Mouse (Mus musculus) bone marrow macrophage, adult 2 months (primary cell): ENCODE results near the gene Arfgap2. TPM values are rescaled to one million over a fixed set of nuclear protein-coding genes. Genes with fewer than 3 reads are reported as not detected.

Experiments
- H3K27ac ChIP-seq: 2 replicates; pipeline ENCODE4 v1.5.1; 2012; ENCODE audit warnings: low read depth, low read length; ENCODE audit not compliant: insufficient read depth
- H3K4me1 ChIP-seq: 2 replicates; pipeline ENCODE4 v1.6.1; 2012; ENCODE audit warnings: low read length; ENCODE audit not compliant: control insufficient read depth, insufficient read depth
- H3K4me3 ChIP-seq: 2 replicates; pipeline ENCODE4 v1.5.1; 2012; ENCODE audit warnings: mild to moderate bottlenecking, low read length, moderate library complexity; ENCODE audit not compliant: insufficient read depth
- CTCF ChIP-seq: IDR thresholded peaks from 2 replicates; pipeline ENCODE4 v1.5.1; 2012; ENCODE audit warnings: low read depth, mild to moderate bottlenecking, low read length, moderate library complexity
- POLR2A ChIP-seq: IDR thresholded peaks from 2 replicates; pipeline ENCODE4 v1.6.1; 2012; ENCODE audit warnings: mild to moderate bottlenecking, low read depth, low read length, borderline replicate concordance
- polyA plus RNA-seq: library from polyadenylated mRNA; stranded (reverse); fragments of >200 nt; gene quantifications from 2 replicates; pipeline ENCODE4 v1.2.4, GENCODE M21; 2012; ENCODE audit not compliant: missing spikeins, insufficient read depth, insufficient read length

The Arfgap2 gene
- polyA plus RNA-seq, 1 experiment, result 52.3 TPM

DNA sequence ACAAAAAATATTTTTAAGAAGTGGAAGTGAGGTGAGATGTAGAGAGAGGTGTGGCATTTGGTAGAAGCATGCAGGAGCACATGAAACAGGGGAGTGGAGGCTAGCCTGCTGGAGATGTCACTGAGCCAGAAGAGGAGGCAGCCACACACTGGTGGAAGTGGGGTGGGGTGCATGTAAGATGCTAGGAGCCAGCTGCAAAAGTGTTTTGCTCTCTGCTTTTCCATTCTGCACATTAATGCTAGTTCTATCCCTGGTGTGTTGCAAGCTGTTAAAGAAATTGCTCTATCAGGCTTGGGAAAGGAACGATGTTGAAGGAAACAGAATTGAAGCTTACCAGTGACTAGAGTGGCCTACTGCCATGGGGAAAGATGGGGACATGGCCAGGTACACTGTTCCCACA, 59.6 kb downstream of the Arfgap2 start:
- Histone ChIP-seq H3K4me1 (peaks cover 25% of the 10 kb centered on the region), H3K27ac (no peak overlapping the region), H3K4me3 (no peak overlapping the region)
- no peak for TF ChIP-seq CTCF
- no peak for TF ChIP-seq POLR2A

DNA sequence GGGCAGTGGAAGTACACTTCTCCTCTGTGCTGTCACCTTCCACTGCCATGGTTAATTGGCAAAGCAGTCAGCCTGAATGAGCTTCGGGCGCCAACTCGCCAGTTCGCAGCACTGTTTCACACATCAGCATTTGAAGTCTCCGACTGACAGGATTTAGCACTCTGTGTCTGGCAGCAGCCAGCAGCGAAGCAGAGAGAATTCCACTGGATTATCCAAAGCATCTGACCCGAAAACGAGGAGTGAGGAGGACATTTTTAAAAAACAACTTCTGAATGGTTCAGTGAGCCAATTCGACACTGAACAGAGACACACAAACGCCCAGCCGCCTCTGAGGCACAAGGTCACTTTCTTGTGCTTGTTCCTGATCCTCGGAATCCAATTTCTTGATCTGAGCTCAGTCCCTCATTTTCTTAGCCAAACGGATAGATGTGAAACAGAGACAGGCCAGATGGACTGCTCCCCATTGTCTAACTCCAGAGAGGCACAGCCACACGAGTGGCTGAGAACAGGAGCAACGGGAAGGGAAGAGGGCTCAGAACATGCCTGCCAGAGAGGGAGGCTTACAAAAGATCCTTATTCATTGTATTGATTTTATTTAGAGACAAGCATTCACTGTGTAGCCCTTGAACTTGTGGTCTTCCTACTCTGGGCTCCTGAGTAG, 60.1 kb downstream of the Arfgap2 start:
- Histone ChIP-seq H3K4me1 (peaks cover 25% of the 10 kb centered on the region), H3K27ac (no peak overlapping the region), H3K4me3 (no peak overlapping the region)
- TF ChIP-seq CTCF, result no peak
- no peak for TF ChIP-seq POLR2A

Other genes starting within 250 kb of the Arfgap2 start
- gene Rapsn, start 229.4 kb upstream of the Arfgap2 start, polyA plus RNA-seq, result 9.3 and 10.3 TPM in 2 replicates
- gene Psmc3, start 211.0 kb upstream of the Arfgap2 start, polyA plus RNA-seq, result 103 and 124 TPM in 2 replicates
- 47.0 and 55.1 TPM in 2 replicates for gene Slc39a13, start 194.6 kb upstream of the Arfgap2 start, polyA plus RNA-seq
- 464 and 487 TPM in 2 replicates for gene Spi1, start 182.6 kb upstream of the Arfgap2 start, polyA plus RNA-seq
- 0.19 TPM in 1 of 2 replicates, not detected in the other for gene Mybpc3, start 146.8 kb upstream of the Arfgap2 start, polyA plus RNA-seq
- 82.1 and 88.6 TPM in 2 replicates for gene Madd, start 81.1 kb upstream of the Arfgap2 start, polyA plus RNA-seq
- gene Nr1h3, start 62.1 kb upstream of the Arfgap2 start, polyA plus RNA-seq, result 12.7 and 15.9 TPM in 2 replicates
- 141 and 149 TPM in 2 replicates for gene Acp2, start 62.1 kb upstream of the Arfgap2 start, polyA plus RNA-seq
- 12.6 and 13.1 TPM in 2 replicates for gene Ddb2, start 28.0 kb upstream of the Arfgap2 start, polyA plus RNA-seq
- 0.64 and 1.3 TPM in 2 replicates for gene Pacsin3, start 9.0 kb upstream of the Arfgap2 start, polyA plus RNA-seq
- gene 1110051M20Rik, start 179.7 kb downstream of the Arfgap2 start, polyA plus RNA-seq, result 8.1 and 14.2 TPM in 2 replicates
- gene Lrp4, start 192.5 kb downstream of the Arfgap2 start, polyA plus RNA-seq, result 3.4 and 3.8 TPM in 2 replicates